Mouse (Mus musculus) MEL (cell line): ENCODE data around the gene Fam45a. TPM values are rescaled to one million over a fixed set of nuclear protein-coding genes. Genes with fewer than 3 reads are reported as not detected.

Experiments
- DNase-seq: peaks from one replicate; pipeline ENCODE4 v3.0.0; 2011; ENCODE audit warnings: low read depth, low spot score
- H3K27ac ChIP-seq: 2 replicates; pipeline ENCODE4 v1.5.1; 2012; ENCODE audit warnings: low read depth, mild to moderate bottlenecking, control low read depth, low read length, moderate library complexity; ENCODE audit not compliant: control insufficient read depth
- H3K27me3 ChIP-seq, 2 experiments: fragments of 150-350 bp in 1 of 2; sonication (generic) in 1 of 2; 2 replicates each; pipeline ENCODE4 v1.6.1; 2012; ENCODE audit warnings: low read length in 2 of 2, mild to moderate bottlenecking in 2 of 2, improper control_type of control experiment in 1 of 2, moderate library complexity in 1 of 2; ENCODE audit not compliant: insufficient read depth in 2 of 2, control insufficient read depth in 1 of 2
- H3K36me3 ChIP-seq, 2 experiments: 2 replicates each; pipeline ENCODE4 v1.6.1; 2012 to 2014; ENCODE audit warnings: low read length in 2 of 2, improper control_type of control experiment in 1 of 2, inconsistent platforms in 1 of 2, mild to moderate bottlenecking in 1 of 2; ENCODE audit not compliant: insufficient read depth in 2 of 2, control insufficient read depth in 1 of 2
- H3K4me1 ChIP-seq, 2 experiments: fragments of 150-350 bp in 1 of 2; sonication (generic) in 1 of 2; 2 replicates each; pipeline ENCODE4 v1.6.1; 2012; ENCODE audit warnings: low read length in 2 of 2, improper control_type of control experiment in 1 of 2, mild to moderate bottlenecking in 1 of 2; ENCODE audit not compliant: insufficient read depth in 2 of 2, control insufficient read depth in 1 of 2
- H3K4me3 ChIP-seq, 2 experiments: fragments of 150-350 bp in 1 of 2; sonication (generic) in 1 of 2; 2 replicates each; pipeline ENCODE4 v1.5.1; 2012; ENCODE audit warnings: low read depth in 2 of 2, low read length in 2 of 2, mild to moderate bottlenecking in 2 of 2, moderate library complexity in 2 of 2, control low read depth in 1 of 2, improper control_type of control experiment in 1 of 2; ENCODE audit not compliant: control insufficient read depth in 1 of 2, insufficient read depth in 1 of 2
- H3K79me2 ChIP-seq: 2 replicates; pipeline ENCODE4 v1.6.1; 2012; ENCODE audit warnings: mild to moderate bottlenecking, low read length, moderate library complexity; ENCODE audit not compliant: control insufficient read depth, poor library complexity, insufficient read depth
- H3K9ac ChIP-seq: 2 replicates; pipeline ENCODE4 v1.6.1; 2012; ENCODE audit warnings: low read depth, mild to moderate bottlenecking, control low read depth, low read length, moderate library complexity; ENCODE audit not compliant: control insufficient read depth, poor library complexity, severe bottlenecking
- H3K9me3 ChIP-seq: fragments of 150-350 bp; sonication (generic); replicated peaks from 2 replicates; pipeline ENCODE4 v1.6.1; 2012; ENCODE audit warnings: mild to moderate bottlenecking, low read length, improper control_type of control experiment, moderate library complexity; ENCODE audit not compliant: insufficient read depth
- BHLHE40 ChIP-seq: IDR thresholded peaks from 2 replicates; pipeline ENCODE4 v1.6.1; 2012; ENCODE audit warnings: low read depth, mild to moderate bottlenecking, inconsistent platforms, low read length, improper control_type of control experiment, borderline replicate concordance
- CHD2 ChIP-seq: IDR thresholded peaks from 2 replicates; pipeline ENCODE4 v1.6.1; 2011; ENCODE audit warnings: low read length, improper control_type of control experiment
- CTCF ChIP-seq, 3 experiments: IDR thresholded peaks in 2 of 3; conservative IDR thresholded peaks in 1 of 3; 2 replicates each; pipeline ENCODE4 v1.5.1; 2011 to 2012; ENCODE audit warnings: low read length in 3 of 3, low read depth in 2 of 3, mild to moderate bottlenecking in 2 of 3, improper control_type of control experiment in 1 of 3, inconsistent platforms in 1 of 3, mixed read lengths in 1 of 3, moderate library complexity in 1 of 3; ENCODE audit not compliant: control insufficient read depth in 1 of 3, insufficient read depth in 1 of 3, poor library complexity in 1 of 3, severe bottlenecking in 1 of 3
- E2F4 ChIP-seq: IDR thresholded peaks from 2 replicates; pipeline ENCODE4 v1.6.1; 2011; ENCODE audit warnings: low read depth, low read length, improper control_type of control experiment, borderline replicate concordance
- ELF1 ChIP-seq: IDR thresholded peaks from 2 replicates; pipeline ENCODE4 v1.6.1; 2014; ENCODE audit warnings: low read depth, mild to moderate bottlenecking, inconsistent platforms, low read length, improper control_type of control experiment, moderate library complexity
- EP300 ChIP-seq, 2 experiments: IDR thresholded peaks; 2 replicates each; pipeline ENCODE4 v1.6.1; 2011; ENCODE audit warnings: improper control_type of control experiment in 2 of 2, low read length in 2 of 2, low read depth in 1 of 2, mild to moderate bottlenecking in 1 of 2
- GATA1 ChIP-seq: IDR thresholded peaks from 2 replicates; pipeline ENCODE4 v1.6.1; 2011; ENCODE audit warnings: low read depth, low read length, improper control_type of control experiment
- HCFC1 ChIP-seq: IDR thresholded peaks from 2 replicates; pipeline ENCODE4 v1.6.1; 2012; ENCODE audit warnings: low read depth, mild to moderate bottlenecking, inconsistent platforms, low read length, improper control_type of control experiment, moderate library complexity
- JUND ChIP-seq: IDR thresholded peaks from 2 replicates; pipeline ENCODE4 v1.6.1; 2011; ENCODE audit warnings: low read depth, mild to moderate bottlenecking, improper control_type of control experiment, low read length
- KAT2A ChIP-seq: conservative IDR thresholded peaks from 2 replicates; pipeline ENCODE4 v1.6.1; 2012; ENCODE audit warnings: low read depth, low read length, improper control_type of control experiment, inconsistent platforms
- MAFK ChIP-seq: IDR thresholded peaks from 2 replicates; pipeline ENCODE4 v1.6.1; 2011; ENCODE audit warnings: low read depth, mild to moderate bottlenecking, low read length, improper control_type of control experiment, borderline replicate concordance
- MAZ ChIP-seq: IDR thresholded peaks from 2 replicates; pipeline ENCODE4 v1.6.1; 2012; ENCODE audit warnings: low read depth, mild to moderate bottlenecking, inconsistent platforms, low read length, improper control_type of control experiment
- MEF2A ChIP-seq: IDR thresholded peaks from 2 replicates; pipeline ENCODE4 v1.6.1; 2014; ENCODE audit warnings: low read depth, mild to moderate bottlenecking, inconsistent platforms, low read length, improper control_type of control experiment; ENCODE audit not compliant: poor library complexity, insufficient replicate concordance, severe bottlenecking; ENCODE audit errors: extremely low read depth
- MXI1 ChIP-seq: IDR thresholded peaks from 2 replicates; pipeline ENCODE4 v1.6.1; 2011; ENCODE audit warnings: mild to moderate bottlenecking, low read depth, low read length, improper control_type of control experiment
- MYB ChIP-seq: IDR thresholded peaks from 2 replicates; pipeline ENCODE4 v1.6.1; 2011; ENCODE audit warnings: mild to moderate bottlenecking, low read depth, low read length, improper control_type of control experiment
- MYC ChIP-seq: IDR thresholded peaks from 2 replicates; pipeline ENCODE4 v1.6.1; 2011; ENCODE audit warnings: low read depth, mild to moderate bottlenecking, low read length, improper control_type of control experiment, moderate library complexity
- NELFE ChIP-seq: IDR thresholded peaks from 2 replicates; pipeline ENCODE4 v1.6.1; 2011; ENCODE audit warnings: low read depth, low read length, improper control_type of control experiment
- NRF1 ChIP-seq: IDR thresholded peaks from 2 replicates; pipeline ENCODE4 v1.6.1; 2014; ENCODE audit warnings: low read depth, mild to moderate bottlenecking, inconsistent platforms, low read length, improper control_type of control experiment, moderate library complexity; ENCODE audit not compliant: poor library complexity, insufficient read depth, severe bottlenecking
- POLR2A ChIP-seq, 2 experiments: IDR thresholded peaks; 2 replicates each; pipeline ENCODE4 v1.6.1; 2011 to 2012; ENCODE audit warnings: low read length in 2 of 2, mild to moderate bottlenecking in 2 of 2, control low read depth in 1 of 2, improper control_type of control experiment in 1 of 2, low read depth in 1 of 2, moderate library complexity in 1 of 2; ENCODE audit not compliant: control insufficient read depth in 1 of 2, insufficient read depth in 1 of 2, poor library complexity in 1 of 2
- POLR2AphosphoS5 ChIP-seq: IDR thresholded peaks from 2 replicates; pipeline ENCODE4 v1.6.1; 2012; ENCODE audit warnings: low read depth, borderline replicate concordance, mild to moderate bottlenecking, inconsistent platforms, low read length, moderate library complexity, mixed read lengths
- RAD21 ChIP-seq: IDR thresholded peaks from 2 replicates; pipeline ENCODE4 v1.6.1; 2011; ENCODE audit warnings: mild to moderate bottlenecking, low read depth, low read length, improper control_type of control experiment
- RCOR1 ChIP-seq: IDR thresholded peaks from 2 replicates; pipeline ENCODE4 v1.6.1; 2012; ENCODE audit warnings: low read depth, mild to moderate bottlenecking, inconsistent platforms, low read length, improper control_type of control experiment
- SIN3A ChIP-seq: IDR thresholded peaks from 2 replicates; pipeline ENCODE4 v1.6.1; 2012; ENCODE audit warnings: low read length, improper control_type of control experiment, inconsistent platforms
- SMC3 ChIP-seq: IDR thresholded peaks from 2 replicates; pipeline ENCODE4 v1.6.1; 2011; ENCODE audit warnings: low read depth, low read length, improper control_type of control experiment
- TAL1 ChIP-seq: IDR thresholded peaks from 2 replicates; pipeline ENCODE4 v1.6.1; 2012; ENCODE audit warnings: mild to moderate bottlenecking, inconsistent platforms, low read length, moderate library complexity, mixed read lengths
- TBP ChIP-seq: IDR thresholded peaks from 2 replicates; pipeline ENCODE4 v1.8.0; 2011; ENCODE audit warnings: low read depth, low read length, improper control_type of control experiment
- UBTF ChIP-seq: IDR thresholded peaks from 2 replicates; pipeline ENCODE4 v1.6.1; 2012; ENCODE audit warnings: low read depth, mild to moderate bottlenecking, inconsistent platforms, low read length, improper control_type of control experiment, moderate library complexity, borderline replicate concordance; ENCODE audit not compliant: insufficient read depth
- USF1 ChIP-seq: IDR thresholded peaks from 2 replicates; pipeline ENCODE4 v1.6.1; 2014; ENCODE audit warnings: low read depth, mild to moderate bottlenecking, inconsistent platforms, low read length, improper control_type of control experiment, moderate library complexity
- USF2 ChIP-seq, 2 experiments: IDR thresholded peaks; 2 replicates each; pipeline ENCODE4 v1.6.1; 2011 to 2012; ENCODE audit warnings: improper control_type of control experiment in 2 of 2, low read length in 2 of 2, borderline replicate concordance in 1 of 2, inconsistent platforms in 1 of 2, low read depth in 1 of 2, mild to moderate bottlenecking in 1 of 2; ENCODE audit not compliant: insufficient read depth in 1 of 2
- ZC3H11A ChIP-seq: IDR thresholded peaks from 2 replicates; pipeline ENCODE4 v1.6.1; 2012; ENCODE audit warnings: low read depth, mild to moderate bottlenecking, inconsistent platforms, low read length, improper control_type of control experiment
- ZKSCAN1 ChIP-seq: IDR thresholded peaks from 2 replicates; pipeline ENCODE4 v1.6.1; 2012; ENCODE audit warnings: low read depth, mild to moderate bottlenecking, inconsistent platforms, low read length, improper control_type of control experiment, moderate library complexity
- ZMIZ1 ChIP-seq: IDR thresholded peaks from 2 replicates; pipeline ENCODE4 v1.6.1; 2012; ENCODE audit warnings: low read depth, mild to moderate bottlenecking, inconsistent platforms, low read length, improper control_type of control experiment, moderate library complexity
- ZNF384 ChIP-seq: IDR thresholded peaks from 2 replicates; pipeline ENCODE4 v1.6.1; 2012; ENCODE audit warnings: low read depth, mild to moderate bottlenecking, inconsistent platforms, low read length, improper control_type of control experiment
- polyA plus RNA-seq, 2 experiments: library from polyadenylated mRNA; stranded (reverse) in 1 of 2; unstranded in 1 of 2; fragments of >175 nt in 1 of 2; fragments of >200 nt in 1 of 2; gene quantifications; 2 replicates each; pipeline versions ENCODE4 v1.2.1 to v1.2.4; 2012; ENCODE audit warnings: low replicate concordance in 2 of 2, low read depth in 1 of 2; ENCODE audit not compliant: insufficient read length in 2 of 2, insufficient read depth in 1 of 2, missing spikeins in 1 of 2
- total RNA-seq: library from RNA; depleted of rRNA; stranded (reverse); fragments of 300-350 nt; gene quantifications from 2 replicates; pipeline ENCODE4 v1.2.3, GENCODE M21; 2012

Gene Fam45a
- total and polyA plus RNA-seq, 3 experiments: 12.1 to 20.4 TPM; not detected in 1

DNA sequence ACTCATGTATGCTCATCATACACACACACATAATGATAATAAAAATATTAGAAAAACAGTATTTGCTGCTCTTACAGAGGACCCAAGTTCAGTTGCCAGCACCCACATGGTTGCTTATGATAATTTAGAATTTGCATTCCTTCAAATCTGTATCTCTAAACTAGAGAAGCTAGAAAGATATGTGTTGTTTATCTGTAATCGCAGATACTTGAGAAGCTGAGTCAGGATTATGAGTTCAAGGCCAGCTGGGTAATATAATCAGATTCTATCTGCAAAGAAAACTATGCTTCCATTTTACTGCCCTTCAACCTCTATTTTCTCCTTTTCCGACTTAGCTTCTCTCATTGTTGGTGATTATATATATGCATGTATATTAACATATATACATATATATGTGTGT is 14.0 kb upstream of the Fam45a start (continued):
- TF ChIP-seq SMC3: no peak

DNA sequence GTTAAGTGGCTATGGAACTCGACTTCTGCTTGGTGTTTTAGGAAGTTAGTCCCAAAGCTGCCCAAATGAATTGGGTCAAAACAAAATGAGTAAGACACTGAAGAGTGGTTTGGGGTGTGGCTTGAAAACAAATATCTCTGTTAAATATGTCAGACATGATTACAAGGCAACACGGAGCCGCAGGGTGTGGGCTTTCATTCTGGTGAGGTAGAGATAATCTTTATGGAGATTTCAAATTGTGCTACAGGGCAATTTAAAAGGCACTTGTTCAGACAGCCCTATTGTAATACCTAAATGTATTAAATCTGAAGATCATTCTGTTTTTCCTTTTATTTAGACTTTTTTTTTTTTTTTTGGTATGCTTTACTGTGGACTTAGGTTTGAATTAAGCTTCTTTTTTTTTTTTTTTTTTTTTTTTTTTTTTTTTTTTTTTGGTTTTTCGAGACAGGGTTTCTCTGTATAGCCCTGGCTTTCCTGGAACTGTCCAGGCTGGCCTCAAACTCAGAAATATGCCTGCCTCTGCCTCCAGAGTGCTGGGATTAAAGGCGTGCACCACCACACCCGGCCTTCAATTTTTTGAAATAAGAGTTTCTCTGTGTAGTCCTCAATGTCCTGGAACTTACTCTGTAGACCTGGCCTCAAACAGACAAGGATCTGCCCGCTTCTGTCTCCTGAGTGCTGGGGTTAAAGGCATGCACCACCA is 11.4 kb upstream of the Fam45a start:
- no peak overlapping the region for H3K4me3 ChIP-seq
- H3K4me1 ChIP-seq: peaks cover 11 to 31% of the 10 kb centered on the region in 2 experiments
- peak overlapping the region; percentile 83 for H3K27ac ChIP-seq
- H3K9me3 ChIP-seq: no peaks in the 10 kb centered on the region
- no peaks in the 10 kb centered on the region for H3K79me2 ChIP-seq
- no peaks in the 10 kb centered on the region for H3K27me3 ChIP-seq
- DNase-seq: peak; percentile 96
- peak overlapping the region; percentile 5; the same call in 1 of the 2 replicates for H3K9ac ChIP-seq
- H3K36me3 ChIP-seq: peaks cover 0 to 34% of the 10 kb centered on the region in 2 experiments; a peak in 2 of 4 replicates
- peak; percentile 40 for TF ChIP-seq HCFC1
- no peak for TF ChIP-seq CTCF (IDR thresholded peaks at IDR 0.05 in 2 of 3, conservative IDR thresholded peaks at IDR 0.05 in 1 of 3; ENCODE audit: control insufficient read depth in 1 of 3, insufficient read depth in 1 of 3, low read depth in 2 of 3, low read length in 3 of 3, poor library complexity in 1 of 3, severe bottlenecking in 1 of 3)
- TF ChIP-seq GATA1: peak; percentile 99
- TF ChIP-seq RAD21: no peak
- TF ChIP-seq MYC: 0 out of 2 replicates have a peak, but pooled peaks have one; percentile 21
- TF ChIP-seq E2F4: no peak
- TF ChIP-seq ELF1: no peak
- peak; percentile 57; the same call in 1 of the 2 replicates for TF ChIP-seq BHLHE40
- TF ChIP-seq MAFK: peak; percentile 84
- TF ChIP-seq POLR2A (IDR thresholded peaks at IDR 0.05; ENCODE audit: control insufficient read depth in 1 of 2, insufficient read depth in 1 of 2, low read depth in 1 of 2, low read length in 2 of 2, poor library complexity in 1 of 2): no peak
- TF ChIP-seq NRF1: no peak
- no peak; the same call in 1 of the 2 replicates for TF ChIP-seq ZMIZ1
- TF ChIP-seq POLR2AphosphoS5: no peak
- no peak for TF ChIP-seq MEF2A
- no peak for TF ChIP-seq USF1
- TF ChIP-seq SMC3: no peak
- TF ChIP-seq TBP: 0 out of 2 replicates have a peak, but pooled peaks have one; percentile 39
- TF ChIP-seq ZC3H11A: no peak
- TF ChIP-seq TAL1: peak; percentile 96
- TF ChIP-seq MYB: no peak
- TF ChIP-seq SIN3A: peak; percentile 96
- TF ChIP-seq JUND: peak; percentile 33; the same call in 1 of the 2 replicates
- TF ChIP-seq UBTF: no peak
- peak; percentile 69 for TF ChIP-seq ZNF384
- no peak for TF ChIP-seq ZKSCAN1
- peak; percentile 99 for TF ChIP-seq EP300 (IDR thresholded peaks at IDR 0.05; ENCODE audit: low read depth in 1 of 2, low read length in 2 of 2)
- no peak for TF ChIP-seq CHD2
- peak; percentile 76 for TF ChIP-seq MXI1
- no peak for TF ChIP-seq USF2 (IDR thresholded peaks at IDR 0.05; ENCODE audit: borderline replicate concordance in 1 of 2, insufficient read depth in 1 of 2, low read depth in 1 of 2, low read length in 2 of 2)
- TF ChIP-seq KAT2A: no peak
- TF ChIP-seq MAZ: peak; percentile 57; the same call in 1 of the 2 replicates
- TF ChIP-seq NELFE: no peak
- TF ChIP-seq RCOR1: peak; percentile 98
